Mouse (Mus musculus) heart, embryonic 12.5 days (tissue): Measurements from ENCODE around the gene Ezh1. TPM values are rescaled to one million over a fixed set of nuclear protein-coding genes. Genes with fewer than 3 reads are reported as not detected.
A peak's percentile ranks its signal among the peaks of the same experiment; 100 is the strongest.

ENCODE experiments used
- ATAC-seq: fragments of 200-750 bp; cut with Nextera tagmentation; 2 replicates; pipeline ENCODE4 v1.8.0; 2017; ENCODE audit warnings: moderate TSS enrichment, moderate library complexity; ENCODE audit not compliant: insufficient number of reproducible peaks, low FRiP score
- H3K27ac ChIP-seq: fragments of 300-500 bp; sonication (generic); 2 replicates; pipeline ENCODE4 v1.5.1; 2016; ENCODE audit warnings: mild to moderate bottlenecking, moderate library complexity; ENCODE audit not compliant: poor library complexity, severe bottlenecking
- H3K27me3 ChIP-seq: fragments of 300-500 bp; sonication (generic); replicated peaks from 2 replicates; pipeline ENCODE4 v1.6.1; 2016; ENCODE audit warnings: mild to moderate bottlenecking, moderate library complexity
- H3K36me3 ChIP-seq: fragments of 300-500 bp; sonication (generic); 2 replicates; pipeline ENCODE4 v1.6.1; 2016; ENCODE audit warnings: mild to moderate bottlenecking, moderate library complexity
- H3K4me1 ChIP-seq: fragments of 300-500 bp; sonication (generic); replicated peaks from 2 replicates; pipeline ENCODE4 v1.6.1; 2016; ENCODE audit warnings: mild to moderate bottlenecking
- H3K4me2 ChIP-seq: fragments of 300-500 bp; sonication (generic); 2 replicates; pipeline ENCODE4 v1.6.1; 2016; ENCODE audit warnings: mild to moderate bottlenecking, moderate library complexity
- H3K4me3 ChIP-seq: fragments of 300-500 bp; sonication (generic); 2 replicates; pipeline ENCODE4 v1.5.1; 2016; ENCODE audit warnings: mild to moderate bottlenecking
- H3K9ac ChIP-seq: fragments of 300-500 bp; sonication (generic); 2 replicates; pipeline ENCODE4 v1.6.1; 2016; ENCODE audit warnings: mild to moderate bottlenecking, moderate library complexity
- H3K9me3 ChIP-seq: fragments of 300-500 bp; sonication (generic); replicated peaks from 2 replicates; pipeline ENCODE4 v1.6.1; 2016; ENCODE audit warnings: mild to moderate bottlenecking, moderate library complexity
- WGBS: fragments of 180-500 bp; shearing (Covaris S2); methylation state at CpG from one replicate; pipeline ENCODE4 v1.1.7; 2016; 5-methylcytosine and 5-hydroxymethylcytosine counted together
- polyA plus RNA-seq: library from polyadenylated mRNA; unstranded; fragments of >200 nt; fragmentation: Nextera tagmentation; extraction: Ambion mirVana; gene quantifications from 2 replicates; pipeline ENCODE4 v1.2.1, GENCODE M21; 2016

The Ezh1 gene
- polyA plus RNA-seq, 1 experiment from 2014 or later = 14.9 TPM

DNA sequence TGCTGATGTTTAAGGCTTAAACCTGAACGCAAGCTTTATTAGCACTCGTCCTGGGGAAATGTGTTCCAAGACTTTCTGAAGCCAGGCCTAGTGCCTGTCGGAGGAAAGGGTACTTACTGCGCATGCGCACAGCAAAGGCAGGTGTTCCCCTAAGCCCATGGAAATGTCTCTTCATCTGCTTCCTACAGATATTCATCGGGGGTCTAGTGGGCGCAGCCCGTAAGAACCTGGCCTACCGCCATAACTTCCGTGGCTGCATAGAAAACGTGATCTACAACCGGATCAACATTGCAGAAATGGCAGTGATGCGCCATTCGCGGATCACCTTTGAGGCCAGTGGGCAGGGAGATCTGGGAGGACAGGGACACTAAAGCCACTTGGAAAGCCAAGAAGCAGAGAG, 47.0 kb downstream of the Ezh1 start:
- no peak overlapping the region for H3K9ac ChIP-seq
- no peaks in the 10 kb centered on the region for H3K36me3 ChIP-seq
- H3K4me1 ChIP-seq = peaks cover 27% of the 10 kb centered on the region
- ATAC-seq = no peak
- peaks cover 47% of the 10 kb centered on the region for H3K27me3 ChIP-seq
- H3K27ac ChIP-seq = no peak overlapping the region
- H3K9me3 ChIP-seq = no peaks in the 10 kb centered on the region
- no peak overlapping the region for H3K4me3 ChIP-seq
- H3K4me2 ChIP-seq = no peak overlapping the region
- WGBS = 81% methylated on average over 15 of the region's 15 CpGs

GRCm38 (mm10) chr11:101178061-101179058, 47.9 kb downstream of the Ezh1 start:
- Histone ChIP-seq H3K36me3 (no peaks in the 10 kb centered on the region), H3K4me3 (no peak overlapping the region), H3K27me3 (peaks cover 39% of the 10 kb centered on the region), H3K27ac (no peak overlapping the region), H3K9me3 (no peaks in the 10 kb centered on the region), H3K4me1 (peaks cover 35% of the 10 kb centered on the region), H3K4me2 (peak overlapping the region; percentile 7; the same call in 1 of the 2 replicates), H3K9ac (no peak overlapping the region)
- ATAC-seq = no peak
- 56% methylated on average over 36 of the region's 36 CpGs for WGBS

DNA sequence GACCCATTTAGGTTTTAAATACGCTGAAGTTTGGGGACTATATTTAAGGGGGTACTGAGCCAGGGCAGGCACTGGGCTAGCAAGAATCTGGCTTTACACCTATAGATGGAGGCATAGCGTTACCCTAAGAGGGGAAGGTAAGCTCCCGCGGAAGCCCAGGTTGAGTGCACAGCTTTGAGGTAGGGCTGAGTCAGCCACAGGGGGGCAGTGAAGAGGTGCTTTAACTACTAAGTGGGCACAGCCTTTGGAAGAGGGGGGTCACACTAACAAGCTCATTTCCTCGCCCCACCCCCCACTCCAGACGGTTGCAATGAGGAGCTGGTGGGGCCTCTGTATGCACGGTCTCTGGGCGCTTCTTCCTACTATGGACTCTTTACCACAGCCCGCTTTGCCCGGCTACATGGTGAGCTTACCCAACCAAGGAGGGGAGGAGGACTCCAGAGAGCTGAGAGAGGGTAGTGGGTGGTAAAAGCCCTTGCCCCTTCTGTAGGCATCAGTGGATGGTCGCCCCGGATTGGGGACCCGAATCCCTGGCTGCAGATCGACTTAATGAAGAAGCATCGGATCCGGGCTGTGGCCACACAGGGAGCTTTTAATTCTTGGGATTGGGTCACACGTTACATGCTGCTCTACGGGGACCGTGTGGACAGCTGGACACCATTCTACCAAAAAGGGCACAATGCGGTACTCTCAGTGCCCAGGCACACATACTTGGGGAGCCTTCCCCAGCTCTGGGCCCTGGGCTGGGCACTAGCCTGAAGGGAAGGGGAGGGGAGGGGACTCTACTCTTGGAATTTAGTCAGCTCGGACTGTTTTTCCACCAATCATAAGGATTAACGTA, 49.1 kb downstream of the Ezh1 start:
- H3K9ac ChIP-seq = no peak overlapping the region
- H3K36me3 ChIP-seq = no peaks in the 10 kb centered on the region
- ATAC-seq = no peak
- H3K27me3 ChIP-seq = peaks cover 39% of the 10 kb centered on the region
- no peak overlapping the region for H3K4me3 ChIP-seq
- peak overlapping the region; percentile 73 for H3K4me2 ChIP-seq
- no peaks in the 10 kb centered on the region for H3K9me3 ChIP-seq
- no peak overlapping the region for H3K27ac ChIP-seq
- WGBS = 33% methylated on average over 22 of the region's 22 CpGs
- peaks cover 46% of the 10 kb centered on the region for H3K4me1 ChIP-seq

DNA sequence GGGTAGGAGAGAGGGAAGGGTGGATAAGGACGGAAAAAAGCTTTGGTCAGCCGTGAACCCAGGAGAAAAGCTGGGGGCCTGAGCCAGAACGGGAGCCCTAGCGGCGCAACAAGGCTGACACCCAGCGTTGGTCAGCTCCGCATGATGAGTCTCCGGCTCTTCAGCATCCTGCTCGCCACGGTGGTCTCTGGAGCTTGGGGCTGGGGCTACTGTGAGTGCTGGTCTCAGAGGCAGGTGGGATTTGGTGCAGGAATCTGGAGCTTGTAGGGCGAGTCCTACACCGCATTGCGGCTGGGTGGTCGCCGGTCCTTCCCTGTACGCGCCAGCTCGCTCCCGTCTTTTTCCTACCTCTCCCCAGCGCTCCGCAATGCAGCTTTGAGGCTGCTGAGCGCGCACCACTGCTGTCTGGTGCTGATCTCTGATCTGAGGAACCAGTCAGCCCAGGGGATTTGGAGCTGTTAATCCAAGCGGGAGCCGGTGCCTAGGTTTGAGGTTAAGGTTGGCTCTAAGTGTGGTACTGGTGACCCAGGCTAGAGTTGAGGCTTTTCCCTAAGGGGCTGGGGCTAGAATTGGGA, 50.1 kb downstream of the Ezh1 start:
- WGBS = under 1% methylated on average over 25 of the region's 25 CpGs
- H3K9ac ChIP-seq = peak overlapping the region; percentile 60; the same call in 1 of the 2 replicates
- H3K27ac ChIP-seq = no peak overlapping the region
- no peaks in the 10 kb centered on the region for H3K9me3 ChIP-seq
- peak overlapping the region; percentile 43 for H3K4me3 ChIP-seq
- peak overlapping the region; percentile 73 for H3K4me2 ChIP-seq
- peaks cover 50% of the 10 kb centered on the region for H3K4me1 ChIP-seq
- H3K36me3 ChIP-seq = no peaks in the 10 kb centered on the region
- peaks cover 39% of the 10 kb centered on the region for H3K27me3 ChIP-seq
- ATAC-seq = no peak

DNA sequence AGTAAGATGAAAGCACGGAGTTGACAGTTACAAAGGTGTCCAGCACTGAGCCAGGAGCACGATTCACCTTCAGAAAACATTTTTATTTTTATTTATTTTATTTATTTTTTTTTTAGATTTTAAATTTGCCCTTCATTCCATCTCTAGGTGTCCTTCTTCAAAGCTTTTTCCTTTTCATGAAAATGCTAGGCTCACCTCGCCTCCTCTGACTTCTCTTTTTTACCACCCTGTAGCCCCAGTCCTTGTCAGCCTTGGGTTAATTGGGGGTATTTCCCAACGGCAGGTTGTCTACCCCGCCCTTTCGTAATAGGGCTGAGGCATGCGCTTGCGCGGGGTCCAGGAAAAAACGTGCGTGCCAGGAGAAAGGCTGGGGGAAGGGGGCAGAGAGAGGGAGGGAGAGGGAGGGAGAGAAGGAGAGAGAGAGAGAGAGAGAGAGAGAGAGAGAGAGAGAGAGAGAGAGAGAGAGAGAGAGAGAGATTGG, 50.6 kb downstream of the Ezh1 start:
- 13% methylated on average over 11 of the region's 11 CpGs for WGBS
- H3K4me3 ChIP-seq = peak overlapping the region; percentile 43
- no peak overlapping the region for H3K27ac ChIP-seq
- peaks cover 39% of the 10 kb centered on the region for H3K27me3 ChIP-seq
- no peak for ATAC-seq
- H3K4me1 ChIP-seq = peaks cover 50% of the 10 kb centered on the region
- peak overlapping the region; percentile 60 for H3K9ac ChIP-seq
- no peaks in the 10 kb centered on the region for H3K36me3 ChIP-seq
- H3K4me2 ChIP-seq = peak overlapping the region; percentile 73
- no peaks in the 10 kb centered on the region for H3K9me3 ChIP-seq

- Histone ChIP-seq H3K4me2 (peak within 1 kb of the TSS; percentile 89), H3K27me3 (peaks cover 39% of the 10 kb centered on the region), H3K4me1 (peaks cover 54% of the 10 kb centered on the region), H3K4me3 (peak within 1 kb of the TSS; percentile 43), H3K27ac (no peak within 1 kb of the TSS), H3K36me3 (no peaks in the 10 kb centered on the region), H3K9me3 (no peaks in the 10 kb centered on the region), H3K9ac (peak within 1 kb of the TSS; percentile 60)
- WGBS = 23% methylated on average over 14 of the region's 14 CpGs
- ATAC-seq = no peak
Observed at GRCm38 (mm10) chr11:101174851-101175628, 51.2 kb downstream of the Ezh1 start, which contains the start of gene Ccr10. Gene Ccr10 (minus strand): TSS chr11:101175443.

- Histone ChIP-seq H3K4me3 (peak overlapping the region; percentile 31), H3K4me1 (peaks cover 61% of the 10 kb centered on the region), H3K9me3 (no peaks in the 10 kb centered on the region), H3K27me3 (peaks cover 40% of the 10 kb centered on the region), H3K9ac (peak overlapping the region; percentile 59; the same call in 1 of the 2 replicates), H3K4me2 (peak overlapping the region; percentile 89), H3K27ac (no peak overlapping the region), H3K36me3 (no peaks in the 10 kb centered on the region)
- 39% methylated on average over 9 of the region's 9 CpGs for WGBS
- no peak for ATAC-seq
Observed at GRCm38 (mm10) chr11:101174389-101174745, 51.9 kb downstream of the Ezh1 start.

- Histone ChIP-seq H3K4me1 (peaks cover 66% of the 10 kb centered on the region), H3K9ac (peak overlapping the region; percentile 59), H3K4me3 (peak overlapping the region; percentile 31), H3K9me3 (no peaks in the 10 kb centered on the region), H3K4me2 (peak overlapping the region; percentile 89), H3K27ac (peak overlapping the region; percentile 28), H3K36me3 (no peaks in the 10 kb centered on the region), H3K27me3 (peaks cover 40% of the 10 kb centered on the region)
- peak; percentile 47; the same call in 1 of the 2 replicates for ATAC-seq
- WGBS = 3% methylated on average over 61 of the region's 61 CpGs
Observed at GRCm38 (mm10) chr11:101173631-101174388, 52.5 kb downstream of the Ezh1 start.

GRCm38 (mm10) chr11:101173112-101173511, 53.2 kb downstream of the Ezh1 start:
- peak overlapping the region; percentile 59; the same call in 1 of the 2 replicates for H3K9ac ChIP-seq

More at GRCm38 (mm10) chr11:101173112-101173511, 53.2 kb downstream of the Ezh1 start:
- H3K4me2 ChIP-seq = peak overlapping the region; percentile 89
- peaks cover 40% of the 10 kb centered on the region for H3K27me3 ChIP-seq
- no peak for ATAC-seq
- 0 out of 2 replicates have a peak overlapping the region, but pooled peaks have one; percentile 28 for H3K27ac ChIP-seq
- H3K4me3 ChIP-seq = peak overlapping the region; percentile 31; the same call in 1 of the 2 replicates
- peaks cover 73% of the 10 kb centered on the region for H3K4me1 ChIP-seq
- H3K9me3 ChIP-seq = no peaks in the 10 kb centered on the region
- WGBS = 12% methylated on average over 11 of the region's 11 CpGs
- H3K36me3 ChIP-seq = peaks cover 3% of the 10 kb centered on the region; the same call in 1 of the 2 replicates
